Mouse (Mus musculus) layer of hippocampus, postnatal 25 days (tissue): ENCODE measurements around the gene Gtsf1. TPM values are rescaled to one million over a fixed set of nuclear protein-coding genes. Genes with fewer than 3 reads are reported as not detected.

ENCODE experiments used
- DNase-seq, 2 experiments: peaks; one replicate each; pipeline ENCODE4 v3.0.0; 2022; ENCODE audit warnings: mixed read lengths in 2 of 2, low spot score in 1 of 2; ENCODE audit errors: extremely low spot score in 1 of 2
- total RNA-seq, 2 experiments: library from RNA; stranded (reverse); gene quantifications; 2 replicates each; pipeline ENCODE4 v1.2.3; 2021

Gtsf1 gene
- total RNA-seq, 2 experiments from 2014 or later = not detected

DNA sequence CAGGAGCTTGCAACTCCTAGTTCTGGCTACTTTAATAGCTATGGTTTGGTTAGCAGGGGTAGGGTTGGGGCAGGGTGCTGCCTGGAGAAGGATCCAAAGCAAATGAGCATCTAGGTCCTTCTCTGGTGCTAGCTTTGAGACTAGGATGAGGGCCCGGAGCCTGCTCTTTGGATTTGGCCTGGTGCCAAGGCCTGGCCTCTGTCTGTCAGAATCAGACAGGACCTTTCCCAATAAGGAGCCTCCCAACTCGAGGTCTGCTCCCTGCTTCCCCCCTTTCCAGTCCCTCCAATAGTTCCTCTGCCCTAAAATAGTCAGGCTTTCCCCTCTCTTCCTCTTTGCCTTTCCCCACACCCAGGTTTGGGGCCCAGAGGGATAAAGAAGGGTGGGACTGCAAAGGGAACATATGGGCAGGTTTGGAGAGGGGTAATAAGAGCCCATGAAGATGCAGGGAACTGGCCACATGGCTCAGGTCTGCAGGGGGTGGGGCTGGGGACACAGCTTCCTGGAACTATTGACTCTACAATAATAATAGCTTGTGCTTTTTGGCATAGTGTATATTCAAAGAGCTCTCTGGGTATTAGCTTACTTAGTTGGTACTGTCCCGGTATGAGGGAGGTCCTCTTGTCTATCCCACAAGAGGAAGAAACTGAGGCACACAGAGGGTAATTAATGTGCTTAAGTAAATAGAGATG lies 51.5 kb downstream of the Gtsf1 start:
- DNase-seq = no peak

GRCm38 (mm10) chr15:103377752-103378664 lies 52.3 kb downstream of the Gtsf1 start:
- DNase-seq = no peak

- DNase-seq = no peak
These were observed 53.4 kb downstream of the Gtsf1 start for GRCm38 (mm10) chr15:103376837-103377269.

DNA sequence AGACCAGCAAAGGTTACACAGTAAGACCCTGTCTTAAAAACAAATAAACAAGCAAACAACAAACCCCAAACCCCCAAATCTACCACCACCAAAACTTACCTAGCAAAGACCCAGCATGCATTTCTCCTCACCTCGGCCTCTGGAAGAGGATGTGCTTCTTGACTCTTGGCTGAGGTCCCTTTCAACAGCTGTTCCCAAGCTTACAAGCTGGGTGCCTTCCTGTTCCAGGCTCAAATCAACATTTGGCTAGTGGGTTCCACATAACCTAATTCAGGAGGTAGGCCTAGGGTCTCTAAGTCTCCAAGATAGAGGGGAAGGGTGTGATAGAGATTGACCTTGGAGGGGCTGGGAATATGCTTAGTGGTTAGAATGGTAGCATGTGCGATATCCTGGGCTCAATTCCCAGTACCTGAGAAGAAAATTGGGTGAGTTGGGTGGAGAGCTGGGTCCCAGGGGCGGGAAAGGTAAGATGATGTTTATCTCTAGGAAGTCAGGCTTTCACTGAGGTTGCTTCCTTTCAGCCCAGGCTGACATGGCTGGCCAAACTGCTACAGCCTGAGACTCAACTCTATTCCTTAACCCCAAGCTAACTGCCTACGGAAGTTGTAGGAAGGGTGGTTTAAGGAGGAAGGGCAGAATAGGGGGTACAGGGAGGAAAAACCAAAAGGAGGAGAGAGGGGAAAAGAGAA lies 55.0 kb downstream of the Gtsf1 start:
- no peak for DNase-seq

DNA sequence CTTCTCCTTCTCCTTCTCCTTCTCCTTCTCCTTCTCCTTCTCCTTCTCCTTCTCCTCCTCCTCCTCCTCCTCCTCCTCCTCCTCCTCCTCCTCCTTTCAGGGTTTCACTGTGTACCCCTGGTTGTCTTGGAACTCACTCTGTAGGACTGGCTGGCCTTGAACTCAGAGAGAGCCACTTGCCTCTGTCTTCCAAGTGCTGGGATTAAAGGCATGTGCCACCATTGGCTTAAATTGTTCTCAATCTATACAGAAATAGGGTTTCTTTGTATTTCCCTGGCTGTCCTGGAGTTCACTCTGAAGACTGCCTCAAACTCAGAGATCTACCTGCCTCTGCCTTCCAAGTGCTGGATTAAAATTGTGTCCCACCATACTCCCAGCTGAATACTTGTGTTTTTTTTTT lies 57.8 kb downstream of the Gtsf1 start:
- no peak for DNase-seq

DNA sequence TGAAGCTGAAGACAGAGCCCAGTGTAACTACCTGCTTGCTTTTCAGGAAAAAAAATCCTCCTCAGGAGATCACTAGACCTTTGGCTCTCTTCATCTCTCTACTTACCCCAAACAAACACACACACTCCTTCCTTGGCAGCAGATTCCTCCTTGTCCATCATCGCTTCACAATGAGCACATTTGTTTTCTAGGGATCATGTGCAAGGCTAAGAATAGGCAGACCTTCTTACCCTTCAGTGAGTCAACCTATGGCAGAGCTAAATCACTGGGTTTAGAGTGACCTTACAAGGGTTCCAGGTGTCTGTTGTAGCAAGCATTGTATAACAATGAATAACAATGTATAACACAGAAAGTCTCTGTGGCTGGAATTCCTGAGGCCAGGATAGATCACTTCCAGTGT lies 58.5 kb downstream of the Gtsf1 start:
- DNase-seq = no peak

GRCm38 (mm10) chr15:103371208-103371607 lies 59.1 kb downstream of the Gtsf1 start:
- no peak for DNase-seq

GRCm38 (mm10) chr15:103370462-103370861 lies 59.8 kb downstream of the Gtsf1 start:
- DNase-seq = no peak

DNA sequence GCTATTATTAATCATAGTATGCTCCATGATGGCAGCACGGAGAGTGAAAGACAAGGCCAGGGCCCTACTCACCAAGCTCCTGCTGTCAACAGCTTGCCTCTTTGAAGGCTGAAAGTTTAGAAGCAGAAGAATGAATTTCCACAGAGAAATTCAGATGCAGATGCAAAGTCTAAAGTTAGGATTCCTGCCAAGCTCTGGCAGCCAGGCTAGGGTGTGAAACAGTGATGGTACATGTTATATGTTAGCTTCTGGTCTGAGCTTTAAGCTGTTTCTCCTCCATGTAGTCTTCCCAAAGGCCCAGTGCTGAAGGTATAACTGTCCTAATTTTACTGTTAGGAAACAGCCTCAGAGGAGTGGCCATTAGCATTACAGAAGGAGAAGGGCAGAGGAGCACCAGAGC lies 61.1 kb downstream of the Gtsf1 start:
- DNase-seq = no peak

DNA sequence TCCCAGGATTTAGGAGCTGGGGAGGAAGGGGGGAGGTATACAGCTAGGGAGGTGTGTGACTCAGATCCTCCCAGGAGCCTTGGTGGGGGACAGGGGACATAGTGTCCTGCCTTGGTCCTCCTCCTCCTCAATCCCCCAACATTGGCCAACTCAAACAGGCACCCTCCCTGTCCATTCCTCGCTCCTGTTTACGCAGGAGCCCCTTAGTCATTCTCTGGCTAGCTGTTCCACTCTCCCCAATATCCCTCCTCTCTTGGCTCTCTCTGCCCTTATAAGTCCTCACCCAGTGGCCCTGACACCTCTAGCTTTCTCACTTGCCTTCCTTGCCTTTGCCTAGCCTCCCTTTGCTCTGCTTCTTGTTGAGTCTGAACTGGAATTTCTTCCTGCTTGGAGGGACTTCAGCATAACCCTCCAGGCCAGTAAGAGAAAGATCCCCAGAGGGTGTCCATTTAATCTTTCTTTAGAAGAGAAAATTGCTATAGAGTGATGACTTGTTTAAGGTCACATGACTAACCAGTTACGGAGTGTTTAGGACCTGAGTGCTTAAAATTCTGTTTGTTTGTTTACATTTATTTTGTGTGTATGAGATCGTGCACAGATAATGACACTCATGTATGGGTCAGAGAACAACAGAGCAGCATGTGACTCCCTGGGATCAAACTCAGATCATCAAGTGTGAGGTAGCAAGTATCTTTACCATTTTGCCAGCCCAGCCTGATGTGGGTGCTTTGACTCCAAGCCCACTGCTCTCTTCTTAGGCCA lies 61.9 kb downstream of the Gtsf1 start:
- no peak for DNase-seq

- no peak for DNase-seq
These were observed 63.7 kb downstream of the Gtsf1 start, which contains the start of gene Itga5 for GRCm38 (mm10) chr15:103366376-103367149. TSS of gene Itga5 (minus strand) at chr15:103366763.

- DNase-seq = no peak
These were observed 64.5 kb downstream of the Gtsf1 start for GRCm38 (mm10) chr15:103365471-103366375.

DNA sequence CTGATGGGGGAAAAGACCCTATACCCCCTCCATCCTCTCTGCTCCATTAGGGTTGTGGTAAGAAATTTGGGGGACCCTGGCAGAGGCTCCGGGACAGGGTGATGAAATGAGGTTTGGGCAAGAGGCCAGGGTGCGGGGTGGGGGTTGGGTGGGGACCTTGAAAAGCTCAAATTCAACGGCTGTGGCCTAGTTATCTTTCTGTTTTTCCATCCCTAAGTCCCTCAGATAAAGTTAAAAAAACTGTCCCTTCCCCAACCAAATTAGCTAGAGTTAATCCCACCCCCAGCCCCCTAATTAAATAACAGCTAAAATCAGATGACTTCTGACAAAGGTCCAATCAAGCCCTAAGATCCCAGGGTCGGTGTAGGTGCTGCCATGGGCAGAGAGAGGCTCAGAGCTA lies 65.5 kb downstream of the Gtsf1 start:
- DNase-seq = no peak

DNA sequence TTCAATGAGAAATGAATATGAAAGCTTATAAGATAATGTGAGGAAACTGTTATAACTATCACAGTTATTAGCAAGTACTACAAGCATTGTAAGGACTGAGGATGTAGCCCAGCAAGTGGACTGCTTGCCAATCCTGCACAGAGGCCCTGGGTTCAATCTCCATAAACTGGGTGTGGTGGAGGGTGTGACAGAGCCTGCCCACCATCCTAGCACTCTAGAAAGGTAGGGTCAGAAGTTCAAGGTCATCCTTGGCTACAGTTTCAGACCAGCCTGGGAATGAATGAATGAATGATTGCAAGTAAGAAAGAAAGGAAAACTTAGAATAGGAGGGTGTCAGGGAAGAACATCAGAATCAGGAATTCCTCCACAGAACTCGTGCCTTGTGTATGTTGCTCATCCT lies 66.5 kb downstream of the Gtsf1 start:
- DNase-seq = no peak

GRCm38 (mm10) chr15:103362950-103363349 lies 67.3 kb downstream of the Gtsf1 start:
- no peak for DNase-seq

GRCm38 (mm10) chr15:103362333-103362732 lies 67.9 kb downstream of the Gtsf1 start:
- DNase-seq = no peak

- no peak for DNase-seq
These were observed 69.0 kb downstream of the Gtsf1 start for GRCm38 (mm10) chr15:103361269-103361668.

DNA sequence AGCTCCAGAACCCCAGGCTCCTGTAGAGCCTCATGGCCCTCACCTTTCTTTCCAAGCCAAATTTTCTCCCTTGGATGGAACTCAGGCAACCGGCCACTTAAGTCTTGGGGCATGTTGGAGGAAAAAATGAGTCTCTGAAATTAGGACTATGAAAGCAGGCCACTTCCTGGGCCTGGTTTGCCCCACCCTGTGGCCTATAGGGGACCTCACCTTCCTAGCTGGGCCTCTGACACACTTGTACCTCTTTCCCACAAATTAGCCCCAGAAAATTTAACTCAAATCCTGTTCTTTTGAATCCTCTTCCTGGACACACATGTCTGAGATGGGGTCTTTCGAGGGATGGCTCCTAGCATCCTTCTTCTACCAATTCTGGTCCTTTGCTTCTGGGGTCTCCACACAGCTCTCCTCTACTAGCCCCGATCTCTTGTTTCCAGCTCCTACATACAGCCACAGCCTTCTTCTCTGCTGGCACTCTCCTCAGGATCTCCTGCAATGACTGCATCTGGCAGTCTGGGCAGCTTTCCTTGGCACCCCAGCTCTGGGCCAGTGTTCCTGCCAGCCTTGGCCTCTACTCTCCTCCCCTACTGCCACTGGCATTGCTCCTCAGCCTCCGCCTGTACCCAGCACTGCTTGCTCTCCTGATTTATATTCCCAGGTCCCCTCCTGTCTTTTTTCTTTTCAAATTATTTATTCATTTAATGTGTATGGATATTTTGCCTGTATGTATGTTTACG lies 70.2 kb downstream of the Gtsf1 start:
- no peak for DNase-seq
